Mouse (Mus musculus): ENCODE results near the gene Efcab9.

GRCm38 (mm10) chr11:32551056-32551455 lies 19.2 kb upstream of the Efcab9 start:
- TF ChIP-seq EP300 (IDR thresholded peaks at IDR 0.05; ENCODE audit: low read depth) (no peak), CTCF (IDR thresholded peaks at IDR 0.05; ENCODE audit: low read depth) (no peak)
